Comparison of ENCODE assay signal across 11 mouse cellular contexts in the genomic region with DNA sequence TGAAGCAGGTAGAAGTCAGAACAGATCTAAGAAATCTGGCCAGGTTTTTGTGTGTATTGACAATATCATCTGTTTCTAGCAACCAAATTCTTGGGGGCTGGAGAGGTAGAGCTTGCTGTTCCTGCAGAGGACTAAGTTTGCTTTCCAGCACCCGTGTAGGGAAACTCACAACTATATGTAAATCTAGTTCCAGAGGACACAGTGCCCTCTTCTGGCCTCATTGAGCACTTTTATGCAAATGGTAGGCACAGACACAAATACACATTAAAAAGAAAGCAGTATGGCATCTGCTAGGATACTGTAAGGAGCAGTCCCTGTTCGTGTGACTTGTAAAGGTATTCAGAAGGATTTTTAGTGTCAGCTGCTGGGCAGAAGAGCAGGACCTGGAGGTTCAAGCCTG. TPM values are rescaled to one million over a fixed set of nuclear protein-coding genes. Genes with fewer than 3 reads are reported as not detected.
DNase-seq lines count a peak whose midpoint lies in the region; ATAC-seq and TF ChIP-seq lines count a peak whose summit lies in the region.
"Had no signal": no experiment of that assay in that cellular context is flagged by ENCODE, and none has a peak within 500 bp of the region (broad histone marks: within the 10 kb centered on the region; RNA-seq: fewer than 3 reads in every experiment).

No protein-coding gene starts in this region.

- H3K9ac ChIP-seq in hindbrain, embryonic 14.5 days: no peak overlapping the region
- H3K9ac ChIP-seq in hindbrain, embryonic 16.5 days (ENCODE audit: low read depth, low read length): no peak overlapping the region
- H3K9ac ChIP-seq in neural tube, embryonic 15.5 days (replicated peaks): no peak overlapping the region
- H3K9ac ChIP-seq: embryonic facial prominence, embryonic 15.5 days; heart, embryonic 12.5 days; limb, embryonic 12.5 days had no signal

- H3K4me2 ChIP-seq in hindbrain, embryonic 14.5 days (replicated peaks): no peak overlapping the region
- no peak overlapping the region for H3K4me2 ChIP-seq in hindbrain, embryonic 16.5 days (ENCODE audit: low read length)
- no peak overlapping the region for H3K4me2 ChIP-seq in neural tube, embryonic 15.5 days
- H3K4me2 ChIP-seq: embryonic facial prominence, embryonic 15.5 days; heart, embryonic 12.5 days; limb, embryonic 12.5 days had no signal

- peak; percentile 33 for DNase-seq in hindbrain, embryonic 14.5 days (ENCODE audit: low spot score)
- DNase-seq in 3T3-L1 (ENCODE audit: low read depth, low spot score): peak; percentile 55
- DNase-seq in frontal cortex, postnatal 25 days (ENCODE audit: low spot score in 2 of 2): no peak
- DNase-seq in left cerebral cortex, postnatal 36 days (ENCODE audit: low spot score in 2 of 2): no peak

- ATAC-seq in hindbrain, embryonic 14.5 days (ENCODE audit: low FRiP score): no peak
- no peak for ATAC-seq in hindbrain, embryonic 16.5 days
- ATAC-seq in granulocyte monocyte progenitor cell, adult 5-6 weeks (replicated peaks; ENCODE audit: poor library complexity, severe bottlenecking): peak; percentile 62; the same call in 1 of the 2 replicates
- ATAC-seq in neural tube, embryonic 15.5 days (ENCODE audit: low FRiP score): no peak

- H3K4me1 ChIP-seq in hindbrain, embryonic 14.5 days (replicated peaks; ENCODE audit: control insufficient read depth, insufficient read depth, low read length): no peaks in the 10 kb centered on the region
- H3K4me1 ChIP-seq in hindbrain, embryonic 16.5 days (ENCODE audit: control insufficient read depth, insufficient read depth, low read depth, low read length): no peaks in the 10 kb centered on the region
- no peaks in the 10 kb centered on the region for H3K4me1 ChIP-seq in E14TG2a.4 (replicated peaks; ENCODE audit: low read depth, low read length)
- no peaks in the 10 kb centered on the region for H3K4me1 ChIP-seq in neural tube, embryonic 15.5 days
- H3K4me1 ChIP-seq: embryonic facial prominence, embryonic 15.5 days had no signal

- H3K27ac ChIP-seq in hindbrain, embryonic 14.5 days: no peak overlapping the region
- no peak overlapping the region for H3K27ac ChIP-seq in hindbrain, embryonic 16.5 days (ENCODE audit: low read depth, low read length)
- no peak overlapping the region for H3K27ac ChIP-seq in neural tube, embryonic 15.5 days (replicated peaks)
- H3K27ac ChIP-seq: embryonic facial prominence, embryonic 15.5 days; limb, embryonic 12.5 days had no signal

- H3K27me3 ChIP-seq in hindbrain, embryonic 14.5 days (ENCODE audit: control insufficient read depth, insufficient read depth, low read length): no peaks in the 10 kb centered on the region
- H3K27me3 ChIP-seq in hindbrain, embryonic 16.5 days (replicated peaks; ENCODE audit: control insufficient read depth, insufficient read depth, low read length): no peaks in the 10 kb centered on the region
- no peaks in the 10 kb centered on the region for H3K27me3 ChIP-seq in E14TG2a.4 (ENCODE audit: insufficient read depth, low read length)
- no peaks in the 10 kb centered on the region for H3K27me3 ChIP-seq in neural tube, embryonic 15.5 days (replicated peaks)
- H3K27me3 ChIP-seq: embryonic facial prominence, embryonic 15.5 days; heart, embryonic 12.5 days; limb, embryonic 12.5 days had no signal

- no peaks in the 10 kb centered on the region for H3K9me3 ChIP-seq in hindbrain, embryonic 14.5 days (ENCODE audit: control insufficient read depth, low read length)
- no peaks in the 10 kb centered on the region for H3K9me3 ChIP-seq in hindbrain, embryonic 16.5 days (ENCODE audit: control insufficient read depth, low read length)
- no peaks in the 10 kb centered on the region for H3K9me3 ChIP-seq in E14TG2a.4 (ENCODE audit: low read length)
- H3K9me3 ChIP-seq in neural tube, embryonic 15.5 days (replicated peaks): no peaks in the 10 kb centered on the region
- H3K9me3 ChIP-seq: embryonic facial prominence, embryonic 15.5 days; heart, embryonic 12.5 days; limb, embryonic 12.5 days had no signal

- TF ChIP-seq CTCF in E14TG2a.4 (conservative IDR thresholded peaks at IDR 0.05; ENCODE audit: low read length): peak; percentile 43

- no peak overlapping the region for H3K4me3 ChIP-seq in hindbrain, embryonic 14.5 days (replicated peaks; ENCODE audit: low read length)
- H3K4me3 ChIP-seq in hindbrain, embryonic 16.5 days (ENCODE audit: low read length): no peak overlapping the region
- no peak overlapping the region for H3K4me3 ChIP-seq in E14TG2a.4 (replicated peaks; ENCODE audit: low read length)
- H3K4me3 ChIP-seq in neural tube, embryonic 15.5 days (replicated peaks): no peak overlapping the region
- H3K4me3 ChIP-seq: embryonic facial prominence, embryonic 15.5 days; heart, embryonic 12.5 days; limb, embryonic 12.5 days had no signal

- peaks cover 79% of the 10 kb centered on the region for H3K36me3 ChIP-seq in hindbrain, embryonic 14.5 days (replicated peaks; ENCODE audit: control insufficient read depth, insufficient read depth)
- peaks cover 34% of the 10 kb centered on the region for H3K36me3 ChIP-seq in hindbrain, embryonic 16.5 days (ENCODE audit: control insufficient read depth, insufficient read depth, low read length)
- peaks cover 80% of the 10 kb centered on the region for H3K36me3 ChIP-seq in E14TG2a.4 (ENCODE audit: insufficient read depth, low read length)
- peaks cover 67% of the 10 kb centered on the region for H3K36me3 ChIP-seq in neural tube, embryonic 15.5 days

- WGBS in hindbrain, embryonic 14.5 days: 69% methylated on average over 2 of the region's 2 CpGs
- 72% methylated on average over 2 of the region's 2 CpGs for WGBS in hindbrain, embryonic 16.5 days
- WGBS in neural tube, embryonic 15.5 days: 75% methylated on average over 2 of the region's 2 CpGs

- intact Hi-C loops in left cerebral cortex, postnatal 36 days (cut with DNase I): loop anchor here (10.0 kb wide), 1 partner anchor 122 kb away; no protein-coding TSS in a partner anchor

RNA-seq across cellular contexts. Expression of a gene that starts 23.3 kb away (rescaled TPM):
- 36.4 and 44.9 TPM in 2 replicates for polyA plus RNA-seq in hindbrain, embryonic 14.5 days (2014; fragmentation: Nextera tagmentation; extraction: Ambion mirVana)
- 34.0 and 35.7 TPM in 2 replicates for polyA plus RNA-seq in hindbrain, embryonic 16.5 days (2015; fragmentation: Nextera tagmentation; extraction: Ambion mirVana)
- 43.0 and 44.0 TPM in 2 replicates for total RNA-seq in granulocyte monocyte progenitor cell, adult 5-6 weeks (2014; fragmentation: Nextera tagmentation)
- total RNA-seq in granulocyte monocyte progenitor cell, adult 5-6 weeks (2017): 36.1 and 40.2 TPM in 2 replicates
- polyA plus RNA-seq in neural tube, embryonic 15.5 days (2015; fragmentation: Nextera tagmentation; extraction: Ambion mirVana): 32.6 and 34.5 TPM in 2 replicates
- total RNA-seq in left cerebral cortex, postnatal 36 days (2021): 10 to 100 TPM; 29.0 to 29.2 TPM

RNA-seq across cellular contexts. Expression of a gene that starts 29.9 kb away (rescaled TPM):
- polyA plus RNA-seq in hindbrain, embryonic 14.5 days (2014; fragmentation: Nextera tagmentation; extraction: Ambion mirVana): 85.1 and 86.7 TPM in 2 replicates
- 79.0 and 87.6 TPM in 2 replicates for polyA plus RNA-seq in hindbrain, embryonic 16.5 days (2015; fragmentation: Nextera tagmentation; extraction: Ambion mirVana)
- total RNA-seq in granulocyte monocyte progenitor cell, adult 5-6 weeks (2014; fragmentation: Nextera tagmentation): 22.1 and 26.8 TPM in 2 replicates
- 51.4 and 61.2 TPM in 2 replicates for total RNA-seq in granulocyte monocyte progenitor cell, adult 5-6 weeks (2017)
- polyA plus RNA-seq in neural tube, embryonic 15.5 days (2015; fragmentation: Nextera tagmentation; extraction: Ambion mirVana): 76.3 and 84.5 TPM in 2 replicates
- total RNA-seq in left cerebral cortex, postnatal 36 days (2021): 10 to 100 TPM; 32.5 to 37.2 TPM

RNA-seq across cellular contexts. Expression of a gene that starts 48.6 kb away (rescaled TPM):
- polyA plus RNA-seq in hindbrain, embryonic 14.5 days (2014; fragmentation: Nextera tagmentation; extraction: Ambion mirVana): 32.6 and 32.8 TPM in 2 replicates
- polyA plus RNA-seq in hindbrain, embryonic 16.5 days (2015; fragmentation: Nextera tagmentation; extraction: Ambion mirVana): 14.1 and 14.9 TPM in 2 replicates
- total RNA-seq in granulocyte monocyte progenitor cell, adult 5-6 weeks (2014; fragmentation: Nextera tagmentation): 18.8 and 21.6 TPM in 2 replicates
- total RNA-seq in granulocyte monocyte progenitor cell, adult 5-6 weeks (2017): 46.8 and 70.1 TPM in 2 replicates
- 19.6 and 20.5 TPM in 2 replicates for polyA plus RNA-seq in neural tube, embryonic 15.5 days (2015; fragmentation: Nextera tagmentation; extraction: Ambion mirVana)
- 10 to 100 TPM; 38.4 to 44.5 TPM for total RNA-seq in left cerebral cortex, postnatal 36 days (2021)

Comparison
In these comparisons a context has a peak if more than half of its experiments do, and no peak if none do; other contexts are left out.
1. DNase-seq: peak in hindbrain, embryonic 14.5 days (single experiment) and 3T3-L1 (single experiment); none in frontal cortex, postnatal 25 days (0 of 2) and left cerebral cortex, postnatal 36 days (0 of 2).